Mouse (Mus musculus): ENCODE measurements around the gene Olfr1310. TPM values are rescaled to one million over a fixed set of nuclear protein-coding genes. Genes with fewer than 3 reads are reported as not detected.

Gene Olfr1310
- not detected in 2 replicates for polyA plus RNA-seq (2015; fragmentation: Nextera tagmentation; extraction: Ambion mirVana)

DNA sequence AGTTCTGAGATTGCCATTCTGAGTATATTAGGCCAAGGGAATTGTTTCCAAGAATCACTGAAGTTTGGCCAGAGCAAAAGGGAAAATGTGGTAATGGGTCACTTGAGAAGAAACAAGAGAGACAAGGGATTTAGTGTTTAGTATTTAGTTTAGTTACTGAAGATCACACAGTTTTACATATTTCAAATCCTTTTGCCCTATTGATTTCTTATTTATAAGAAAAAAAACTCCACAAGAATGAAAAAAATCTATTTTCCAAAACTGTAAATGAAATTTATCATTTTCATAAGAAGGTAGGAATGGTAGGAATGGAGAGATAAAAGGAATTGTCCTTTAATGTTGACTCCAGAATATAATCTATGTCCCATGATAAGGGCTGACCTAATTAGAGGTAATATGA, at the start of gene Olfr1310:
Gene Olfr1310 (minus strand): TSS at position 101 of the 400 bp plus-strand sequence.

DNA sequence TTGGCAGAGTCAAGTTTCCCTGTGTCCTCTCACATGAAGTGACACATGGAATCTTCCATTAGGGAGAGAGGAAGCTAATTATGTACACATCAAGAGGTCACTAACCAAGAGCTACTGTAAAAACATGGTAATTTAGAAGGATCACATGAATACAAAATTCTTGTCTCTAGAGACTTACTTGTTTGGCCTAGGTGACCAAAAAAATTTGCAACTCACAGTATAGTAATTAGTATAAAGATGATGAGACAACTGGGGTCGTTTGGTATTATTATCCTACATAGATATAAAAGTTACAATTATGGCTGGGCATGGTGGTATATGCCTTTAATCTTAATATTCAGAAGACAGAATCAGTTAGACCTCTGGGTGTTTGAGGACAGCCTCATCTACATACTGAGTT, 37.6 kb upstream of the Olfr1310 start, which contains the start of gene Olfr1312:
Gene Olfr1312 (minus strand): TSS at position 101 of the 400 bp plus-strand sequence.

GRCm38 (mm10) chr2:112024312-112024711, 11.8 kb upstream of the Olfr1310 start, which contains the start of gene Olfr1311:
Olfr1311 (minus strand) TSS chr2:112024412.

GRCm38 (mm10) chr2:111990181-111990580, 22.3 kb downstream of the Olfr1310 start, which contains the start of gene Olfr1309:
Olfr1309 (minus strand) TSS chr2:111990281.

DNA sequence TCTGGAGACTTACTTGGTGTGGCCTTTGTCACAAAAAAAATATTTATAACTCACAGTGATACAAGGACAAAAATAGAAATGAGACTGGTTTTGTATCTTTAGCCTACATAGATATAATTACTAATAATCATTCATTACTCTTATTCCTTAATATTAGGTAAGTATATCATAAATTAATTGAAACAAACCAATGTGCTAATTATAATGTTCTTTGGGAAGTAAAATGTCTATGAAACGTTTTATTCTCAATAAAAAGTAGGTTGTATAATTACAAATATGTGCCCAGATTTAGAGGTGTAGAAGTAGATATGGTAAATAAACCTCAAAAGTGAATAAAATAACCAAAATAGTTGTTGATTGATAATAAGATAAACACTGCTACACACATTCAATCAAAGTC, 47.7 kb downstream of the Olfr1310 start, which contains the start of gene Olfr1308:
Gene Olfr1308 (minus strand): TSS at position 101 of the 400 bp plus-strand sequence.

Other genes with a start within 250 kb of the Olfr1310 start
- not detected in 2 replicates for gene Olfr1302, start 235.3 kb downstream of the Olfr1310 start, polyA plus RNA-seq (2015; fragmentation: Nextera tagmentation; extraction: Ambion mirVana)
- not detected in 2 replicates for gene Olfr1303, start 192.4 kb downstream of the Olfr1310 start, polyA plus RNA-seq (2015; fragmentation: Nextera tagmentation; extraction: Ambion mirVana)
- gene Olfr1305, start 135.6 kb downstream of the Olfr1310 start, polyA plus RNA-seq (2015; fragmentation: Nextera tagmentation; extraction: Ambion mirVana) = not detected in 2 replicates
- gene Olfr1306, start 96.4 kb downstream of the Olfr1310 start, polyA plus RNA-seq (2015; fragmentation: Nextera tagmentation; extraction: Ambion mirVana) = not detected in 2 replicates
- gene Olfr1307, start 63.3 kb downstream of the Olfr1310 start, polyA plus RNA-seq (2015; fragmentation: Nextera tagmentation; extraction: Ambion mirVana) = not detected in 2 replicates
- not detected in 2 replicates for gene Olfr1308, start 47.8 kb downstream of the Olfr1310 start, polyA plus RNA-seq (2015; fragmentation: Nextera tagmentation; extraction: Ambion mirVana)
- not detected in 2 replicates for gene Olfr1309, start 22.4 kb downstream of the Olfr1310 start, polyA plus RNA-seq (2015; fragmentation: Nextera tagmentation; extraction: Ambion mirVana)
- gene Olfr1311, start 11.7 kb upstream of the Olfr1310 start, polyA plus RNA-seq (2015; fragmentation: Nextera tagmentation; extraction: Ambion mirVana) = not detected in 2 replicates
- not detected in 2 replicates for gene Olfr1312, start 37.5 kb upstream of the Olfr1310 start, polyA plus RNA-seq (2015; fragmentation: Nextera tagmentation; extraction: Ambion mirVana)
- gene Olfr1313, start 65.1 kb upstream of the Olfr1310 start, polyA plus RNA-seq (2015; fragmentation: Nextera tagmentation; extraction: Ambion mirVana) = not detected in 2 replicates
- gene Olfr1314, start 84.1 kb upstream of the Olfr1310 start, polyA plus RNA-seq (2015; fragmentation: Nextera tagmentation; extraction: Ambion mirVana) = not detected in 2 replicates
- gene Olfr1315-ps1, start 102.7 kb upstream of the Olfr1310 start, polyA plus RNA-seq (2015; fragmentation: Nextera tagmentation; extraction: Ambion mirVana) = not detected in 2 replicates
- not detected in 2 replicates for gene Olfr1316, start 122.3 kb upstream of the Olfr1310 start, polyA plus RNA-seq (2015; fragmentation: Nextera tagmentation; extraction: Ambion mirVana)
- not detected in 2 replicates for gene Olfr1317, start 127.6 kb upstream of the Olfr1310 start, polyA plus RNA-seq (2015; fragmentation: Nextera tagmentation; extraction: Ambion mirVana)
- 0.03 TPM in 1 of 2 replicates, not detected in the other for gene Olfr1318, start 141.5 kb upstream of the Olfr1310 start, polyA plus RNA-seq (2015; fragmentation: Nextera tagmentation; extraction: Ambion mirVana)
- 6.7 and 9.5 TPM in 2 replicates for gene Lpcat4, start 226.8 kb upstream of the Olfr1310 start, polyA plus RNA-seq (2015; fragmentation: Nextera tagmentation; extraction: Ambion mirVana)
- 0.05 TPM in 1 of 2 replicates, not detected in the other for gene Nutm1, start 246.6 kb upstream of the Olfr1310 start, polyA plus RNA-seq (2015; fragmentation: Nextera tagmentation; extraction: Ambion mirVana)
- 337 and 398 TPM in 2 replicates for gene Nop10, start 249.2 kb upstream of the Olfr1310 start, polyA plus RNA-seq (2015; fragmentation: Nextera tagmentation; extraction: Ambion mirVana)

Measured in adrenal gland, postnatal 0 days (tissue).